ENCODE assay signal across 12 mouse cellular contexts in the genomic region with DNA sequence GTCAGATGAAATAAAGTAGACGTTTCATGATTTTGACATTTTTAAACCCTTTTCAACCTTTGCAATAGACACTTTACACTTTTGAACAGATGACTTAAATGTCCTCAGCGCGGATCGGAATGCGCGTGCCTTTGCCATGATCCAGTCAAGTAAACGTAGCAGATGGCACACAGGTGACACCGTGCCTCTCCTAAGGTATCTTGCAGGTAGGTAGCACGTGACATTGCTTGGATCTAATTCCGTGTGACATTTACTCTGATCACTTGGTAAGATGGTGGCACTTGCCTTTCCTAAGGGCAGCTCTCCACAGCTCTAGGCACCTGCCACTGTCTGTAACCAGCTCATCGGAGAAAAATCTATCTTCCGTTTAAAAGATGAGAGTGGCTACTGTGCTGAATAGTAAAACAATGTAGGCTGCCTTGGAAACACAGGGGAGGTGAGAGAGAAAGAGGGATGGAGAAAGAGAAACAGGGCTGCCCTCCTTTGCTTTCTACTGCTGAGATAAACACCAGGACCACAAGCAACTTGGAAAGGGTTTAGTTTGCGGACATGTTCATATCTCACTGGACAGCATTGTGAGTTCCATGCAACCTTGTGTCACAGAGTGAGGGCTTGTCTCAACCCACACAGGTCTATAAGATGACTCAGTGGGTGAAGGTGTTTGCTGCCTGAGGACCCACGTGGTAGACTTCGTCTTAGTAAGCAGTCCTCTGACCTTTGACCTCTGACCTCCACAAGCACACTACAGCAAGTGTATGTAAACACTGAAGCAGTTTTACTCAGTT.
"Had no signal": no experiment of that assay in that cellular context is flagged by ENCODE, and none has a peak within 500 bp of the region (broad histone marks: within the 10 kb centered on the region; RNA-seq: fewer than 3 reads in every experiment).

No protein-coding gene starts in this region.

- ATAC-seq: intestine, embryonic 16.5 days had no signal

- H3K9ac ChIP-seq: limb, embryonic 13.5 days; liver, embryonic 14.5 days; midbrain, embryonic 12.5 days had no signal

- H3K27ac ChIP-seq: kidney, postnatal 0 days; limb, embryonic 13.5 days; liver, embryonic 14.5 days; midbrain, embryonic 12.5 days had no signal

- H3K36me3 ChIP-seq: limb, embryonic 13.5 days; midbrain, embryonic 12.5 days had no signal

- DNase-seq: kidney, adult 8-10 months; kidney, postnatal 36 days; left cerebral cortex, postnatal 4 days; lung, adult 18-20 months; lung, postnatal 36 days; right cerebral cortex, postnatal 14 days; thymus, postnatal 4 days had no signal

- H3K27me3 ChIP-seq: limb, embryonic 13.5 days had no signal

- H3K4me2 ChIP-seq: limb, embryonic 13.5 days; midbrain, embryonic 12.5 days had no signal

- H3K4me3 ChIP-seq: limb, embryonic 13.5 days; midbrain, embryonic 12.5 days had no signal

- H3K9me3 ChIP-seq: limb, embryonic 13.5 days; midbrain, embryonic 12.5 days had no signal

- H3K4me1 ChIP-seq: limb, embryonic 13.5 days; midbrain, embryonic 12.5 days had no signal
